Mouse (Mus musculus): ENCODE results near the gene Fkbp14.
A peak's percentile ranks its signal among the peaks of the same experiment; 100 is the strongest.

Gene Fkbp14

GRCm38 (mm10) chr6:54597208-54597607 lies at the start of gene Fkbp14:
Fkbp14 (minus strand) TSS chr6:54597308.
- no peak for DNase-seq (ENCODE audit: low spot score)

GRCm38 (mm10) chr6:54643181-54643580 lies 46.1 kb upstream of the Fkbp14 start:
- no peak for DNase-seq (ENCODE audit: low spot score)

- no peak for DNase-seq (ENCODE audit: low spot score)
Observed at GRCm38 (mm10) chr6:54641953-54642352, 44.8 kb upstream of the Fkbp14 start.

DNA sequence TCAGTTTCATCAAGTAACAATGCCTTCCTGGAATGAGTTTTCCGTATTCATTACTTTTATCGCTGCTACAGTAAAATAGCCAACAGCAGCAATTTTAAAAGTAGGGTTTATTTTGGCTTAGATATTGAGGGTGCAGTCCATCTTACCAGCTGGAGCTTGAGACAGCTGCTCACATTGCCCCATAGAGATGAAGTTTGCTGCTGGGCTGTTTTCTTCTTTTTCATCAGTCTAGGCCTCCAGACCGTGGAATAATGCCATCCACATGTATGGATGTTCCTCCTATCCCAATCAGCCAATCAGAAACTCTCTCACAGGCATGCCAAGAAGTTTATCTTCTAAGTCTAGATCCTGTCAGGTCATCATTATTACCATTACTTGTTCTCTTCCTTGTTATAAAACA lies 42.8 kb upstream of the Fkbp14 start:
- DNase-seq (ENCODE audit: low spot score): no peak

DNA sequence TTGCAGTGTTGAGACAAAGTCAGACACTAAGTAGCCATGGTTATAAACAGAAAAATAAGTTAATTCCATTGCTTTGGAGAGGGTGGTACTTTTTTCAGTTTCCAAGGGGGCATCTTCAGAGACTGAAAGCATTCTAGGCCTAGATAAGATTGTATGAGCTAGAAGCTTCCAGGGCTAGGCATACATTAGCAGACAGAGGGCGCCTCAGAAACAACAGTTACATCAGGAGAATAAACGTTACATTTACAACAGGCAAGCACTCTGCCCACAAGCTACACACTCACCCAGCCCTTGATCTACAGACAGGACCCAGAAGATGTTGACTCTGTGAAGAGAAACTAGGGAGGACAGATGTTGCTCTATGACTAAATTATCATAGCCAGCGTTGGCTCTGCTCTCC lies 34.4 kb upstream of the Fkbp14 start:
- no peak for DNase-seq (ENCODE audit: low spot score)

DNA sequence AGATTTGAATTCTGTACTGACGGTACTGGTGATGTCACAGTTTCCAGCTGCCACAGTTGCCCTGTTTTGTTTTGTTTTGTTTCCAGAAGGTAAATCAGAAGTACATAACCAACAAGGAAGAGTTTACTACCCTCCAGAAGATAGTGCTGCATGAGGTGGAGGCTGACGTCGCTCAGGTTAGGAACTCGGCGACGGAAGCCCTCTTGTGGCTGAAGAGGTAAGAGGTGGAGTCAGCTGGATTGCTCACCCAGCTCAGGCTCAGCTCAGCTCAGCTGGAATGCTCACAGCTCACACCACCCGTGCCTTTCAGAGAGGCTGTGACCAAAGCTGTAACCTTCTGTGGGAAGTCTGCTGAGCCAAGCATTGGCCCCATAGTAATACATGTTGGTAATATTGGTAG lies 32.6 kb upstream of the Fkbp14 start:
- DNase-seq (ENCODE audit: low spot score): peak; percentile 21

DNA sequence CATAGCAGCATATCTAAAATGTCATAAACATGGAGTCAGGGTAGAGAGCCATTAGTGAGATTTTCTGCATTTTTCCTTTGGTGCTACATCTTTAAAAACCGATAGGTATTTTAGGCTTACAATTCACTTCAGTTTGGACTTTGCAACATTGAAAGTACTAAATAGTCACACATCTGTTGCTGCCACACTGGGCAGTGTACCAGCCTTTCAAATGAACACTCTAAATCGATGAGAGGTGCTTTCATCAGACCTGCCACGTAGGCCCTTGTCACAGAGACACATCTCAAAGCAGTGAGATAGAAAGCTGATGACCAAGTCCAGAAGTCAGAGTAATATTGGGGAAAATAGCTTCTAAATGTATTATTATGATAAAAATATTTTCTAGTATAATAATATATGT lies 31.3 kb upstream of the Fkbp14 start:
- DNase-seq (ENCODE audit: low spot score): no peak

- no peak for DNase-seq (ENCODE audit: low spot score)
Observed at GRCm38 (mm10) chr6:54620357-54620756, 23.2 kb upstream of the Fkbp14 start.

GRCm38 (mm10) chr6:54619530-54619929 lies 22.4 kb upstream of the Fkbp14 start:
- peak; percentile 22 for DNase-seq (ENCODE audit: low spot score)

DNA sequence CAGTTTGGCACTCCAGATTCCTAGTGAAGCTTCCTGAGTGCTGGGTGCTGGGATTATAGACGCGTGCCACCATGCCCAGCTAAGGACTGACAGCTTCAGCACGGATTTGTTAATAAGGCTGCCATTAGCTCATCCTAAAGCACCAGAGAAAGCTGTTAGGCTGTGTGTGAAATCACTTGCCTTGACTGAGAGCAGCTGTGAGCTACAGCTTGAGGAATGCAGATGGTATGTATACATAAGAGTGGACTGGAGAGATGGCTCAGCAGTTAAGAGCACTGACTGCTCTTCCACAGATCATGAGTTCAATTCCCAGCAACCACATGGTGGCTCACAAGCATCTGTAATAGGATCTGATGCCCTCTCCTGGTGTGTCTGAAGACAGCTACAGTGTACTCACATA lies 20.3 kb upstream of the Fkbp14 start:
- no peak for DNase-seq (ENCODE audit: low spot score)

DNA sequence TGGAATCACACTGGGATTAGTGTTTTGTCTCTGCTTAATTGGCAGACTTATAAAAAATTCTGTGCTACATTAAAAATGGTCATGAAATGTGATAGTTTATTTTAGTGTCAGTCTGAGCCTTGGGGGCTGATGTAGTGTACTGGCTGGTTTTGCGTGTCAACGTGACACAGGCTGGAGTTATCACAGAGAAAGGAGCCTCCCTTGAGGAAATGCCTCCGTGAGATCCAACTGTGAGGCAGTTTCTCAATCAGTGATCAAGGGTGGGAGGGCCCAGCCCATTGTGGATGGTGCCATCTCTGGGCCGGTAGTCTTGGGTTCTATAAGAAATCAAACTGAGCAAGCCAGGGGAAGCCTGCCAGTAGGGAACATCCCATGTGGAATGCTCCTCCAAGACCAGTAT lies 9.1 kb upstream of the Fkbp14 start:
- DNase-seq (ENCODE audit: low spot score): peak; percentile 30

DNA sequence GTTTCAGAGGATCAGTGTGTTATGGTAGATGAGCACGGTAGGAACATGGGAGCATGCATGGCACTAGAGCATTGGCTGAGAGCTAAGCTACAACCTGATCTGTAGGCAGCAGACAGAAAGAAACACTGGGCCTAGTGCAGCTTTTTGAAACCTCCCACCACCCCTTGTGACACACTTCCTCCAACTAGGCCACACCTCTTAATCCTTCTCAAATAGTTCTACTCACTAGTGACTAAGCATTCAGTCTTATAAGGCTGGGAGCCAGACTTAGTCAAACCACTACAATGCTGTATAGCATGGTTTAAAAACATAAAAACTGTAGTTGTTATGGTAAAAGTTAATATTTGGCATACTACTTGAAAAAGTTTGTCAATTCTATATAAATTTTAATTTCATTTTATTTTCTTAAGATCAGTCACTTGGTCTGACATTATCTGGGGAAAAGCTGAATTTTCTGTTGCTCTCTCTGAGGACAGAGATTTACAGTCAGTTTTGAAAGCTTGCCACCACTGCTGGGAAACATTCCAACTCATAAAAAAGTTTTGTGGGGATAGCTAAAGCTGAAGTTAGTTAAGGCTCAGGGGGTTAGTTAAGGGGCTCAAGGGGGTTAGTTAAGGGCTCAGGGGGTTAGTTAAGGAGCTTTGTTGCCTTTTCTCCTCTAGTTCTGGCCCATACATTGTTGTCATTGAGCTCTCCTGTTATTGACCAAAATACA lies 7.0 kb upstream of the Fkbp14 start:
- no peak for DNase-seq (ENCODE audit: low spot score)

GRCm38 (mm10) chr6:54602891-54603290 lies 5.8 kb upstream of the Fkbp14 start:
- DNase-seq (ENCODE audit: low spot score): no peak

DNA sequence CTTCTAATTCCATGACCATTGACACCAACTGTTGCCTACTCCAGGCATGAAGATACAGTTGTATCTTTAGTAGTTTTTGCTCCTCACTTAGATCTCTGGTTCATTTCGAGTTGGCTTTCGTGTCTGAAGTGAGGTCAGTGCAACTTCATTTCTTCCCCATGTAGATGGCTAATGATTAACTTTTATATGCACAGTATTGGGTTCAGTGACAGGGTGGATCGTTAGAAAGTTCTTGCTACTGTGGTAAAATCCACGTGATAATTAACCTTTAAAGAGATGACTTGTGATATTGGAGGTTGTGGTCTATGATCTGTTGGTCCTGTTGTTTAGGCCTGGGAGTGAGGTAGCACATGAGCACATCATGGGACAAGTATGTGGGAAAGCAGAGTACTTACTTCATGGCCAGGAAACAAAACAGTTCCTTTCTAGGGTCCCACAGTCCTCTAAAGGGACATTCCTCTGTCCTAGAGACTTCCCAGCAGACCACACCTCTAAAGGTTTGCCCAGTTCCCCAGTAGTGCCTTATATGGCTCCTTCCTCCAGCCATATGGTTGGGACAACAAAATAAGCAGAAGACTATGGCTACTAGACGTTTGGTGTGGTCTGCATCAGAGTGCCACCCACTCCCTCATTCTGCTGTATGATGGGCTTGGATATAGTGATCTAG lies 3.7 kb upstream of the Fkbp14 start:
- DNase-seq (ENCODE audit: low spot score): no peak

- DNase-seq (ENCODE audit: low spot score): no peak
Observed at GRCm38 (mm10) chr6:54597711-54598110, 603 bp upstream of the Fkbp14 start.

GRCm38 (mm10) chr6:54595330-54595878 lies 1.7 kb downstream of the Fkbp14 start:
- DNase-seq (ENCODE audit: low spot score): no peak

DNA sequence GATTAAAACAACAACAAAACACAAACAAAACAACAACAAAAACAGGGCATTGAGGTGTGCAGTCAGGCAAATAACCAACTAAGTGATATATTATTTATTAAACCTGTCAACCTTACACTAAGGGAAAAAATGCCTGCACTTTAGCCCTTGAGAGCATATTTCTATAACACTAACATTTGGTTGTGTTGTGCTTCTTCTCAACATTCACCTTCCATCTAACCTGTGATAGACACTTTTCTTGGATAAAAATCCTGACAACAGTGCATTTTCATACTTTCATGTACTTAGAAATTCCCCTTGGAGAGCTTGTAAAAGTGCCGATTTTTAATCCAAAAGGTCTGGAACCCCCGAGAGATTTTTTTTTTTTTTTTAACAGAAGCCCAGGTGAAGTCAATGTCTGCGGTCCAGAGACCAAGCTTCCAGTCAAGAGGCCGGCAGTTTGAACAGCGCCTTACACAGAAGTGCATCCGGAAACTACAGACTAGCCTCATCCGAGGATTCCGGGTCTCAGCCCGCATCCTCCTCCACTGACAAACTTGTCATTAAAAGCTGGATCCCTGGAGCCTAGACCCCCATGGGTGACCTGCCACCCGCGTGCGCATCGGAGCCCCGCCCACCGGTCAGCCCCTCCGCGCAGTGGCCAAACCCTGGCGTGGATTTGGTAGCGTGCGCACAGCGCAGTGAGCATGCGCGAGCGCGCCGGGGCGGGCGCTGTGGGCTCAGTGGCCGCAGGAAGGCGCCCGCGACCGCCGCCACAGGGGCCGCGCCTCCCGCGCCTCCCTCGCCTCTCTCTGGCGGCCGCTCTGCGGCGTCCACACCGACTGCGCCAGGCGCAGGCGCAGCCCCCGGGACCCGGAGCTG lies 2.4 kb downstream of the Fkbp14 start, which contains the start of gene Plekha8:
Gene Plekha8, plus strand, starts transcription at position 643 of the 861 bp plus-strand sequence.
- DNase-seq (ENCODE audit: low spot score): peak; percentile 95

DNA sequence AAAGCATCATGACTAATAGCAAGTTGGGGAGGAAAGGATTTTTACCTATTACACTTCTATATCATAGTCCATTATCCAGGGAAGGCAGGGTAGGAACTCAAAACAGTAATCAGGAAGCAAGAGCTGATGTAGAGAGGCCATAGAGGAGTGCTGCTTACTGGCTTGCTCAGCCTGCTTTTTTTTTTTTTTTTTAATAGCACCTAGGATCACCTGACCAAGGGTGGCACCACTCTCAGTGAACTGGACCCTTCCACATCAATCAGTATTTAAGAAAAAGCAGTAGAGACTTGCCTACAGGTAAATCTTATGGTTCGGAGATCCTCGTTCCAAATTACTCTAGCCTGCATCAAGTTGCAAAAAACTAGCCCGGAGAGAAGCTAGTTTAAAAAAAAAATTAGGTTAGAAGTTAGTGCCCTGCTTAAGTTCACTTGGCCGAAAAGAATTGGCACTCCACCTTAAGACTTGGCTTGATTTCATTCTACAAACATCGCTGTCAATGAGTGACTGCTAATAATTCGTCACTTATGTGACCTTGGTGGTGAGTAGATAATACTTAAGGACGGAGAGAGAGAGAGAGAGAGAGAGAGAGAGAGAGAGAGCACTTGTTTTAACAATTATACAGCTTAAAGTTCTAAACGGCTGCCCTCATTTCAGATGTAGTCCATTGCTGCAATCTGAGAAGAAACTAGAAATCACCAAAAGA lies 3.2 kb downstream of the Fkbp14 start:
- no peak for DNase-seq (ENCODE audit: low spot score)

DNA sequence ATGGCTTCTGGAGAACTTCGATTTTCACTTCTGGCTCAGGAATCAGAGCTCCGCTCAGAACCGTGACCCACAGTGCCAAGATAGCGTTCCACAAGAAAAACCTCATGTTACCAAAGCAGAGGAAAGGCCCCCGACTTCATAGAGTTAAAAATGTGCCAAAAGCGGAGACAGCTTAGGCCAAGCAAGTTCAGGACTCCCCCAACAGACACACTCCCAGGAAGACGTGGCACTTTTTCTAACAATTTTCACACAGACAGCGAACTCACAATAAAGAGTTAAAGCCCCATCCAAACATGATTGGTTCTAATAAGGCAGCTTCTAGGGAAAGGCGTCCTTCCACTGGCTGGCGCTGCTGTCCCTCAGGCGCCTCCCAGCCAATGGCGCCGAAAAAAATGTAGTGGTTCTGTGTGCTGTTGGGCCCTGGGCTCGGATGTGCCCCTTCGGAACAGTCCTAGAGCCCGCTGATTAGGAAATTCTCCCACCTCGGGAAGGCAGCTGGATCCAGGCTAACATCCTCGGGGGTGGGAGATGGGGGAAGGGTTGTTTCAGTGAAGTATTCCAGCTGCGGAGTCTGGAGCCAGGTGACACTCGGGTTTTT lies 4.1 kb downstream of the Fkbp14 start:
- peak; percentile 91 for DNase-seq (ENCODE audit: low spot score)

- DNase-seq (ENCODE audit: low spot score): no peak
Observed at GRCm38 (mm10) chr6:54591778-54592177, 5.3 kb downstream of the Fkbp14 start.

DNA sequence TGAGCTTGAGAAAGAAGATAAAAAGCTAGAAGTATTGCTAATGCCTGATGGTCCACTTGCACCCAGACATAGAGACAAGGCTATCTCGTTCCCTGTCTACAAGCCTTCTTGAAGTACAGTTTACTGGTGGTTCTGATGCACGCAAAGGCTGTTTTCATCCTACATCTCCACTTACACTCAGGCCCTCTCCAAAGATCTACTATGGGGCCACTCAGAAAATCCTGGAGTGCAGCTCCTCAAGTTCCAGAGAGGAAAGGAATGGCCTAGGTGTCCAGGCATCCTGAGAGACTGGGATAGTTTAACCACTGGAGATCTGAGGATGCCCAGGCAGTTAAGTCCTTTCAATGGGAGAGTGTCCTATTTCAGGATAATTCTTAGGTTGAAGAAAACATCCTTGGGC lies 6.4 kb downstream of the Fkbp14 start:
- DNase-seq (ENCODE audit: low spot score): no peak
